Mouse (Mus musculus) regulatory T cell (primary cell): ENCODE results near the gene Dhx34.

Source experiments
- in situ Hi-C: fragments of 300-600 bp; cut with MboI, MseI; formaldehyde crosslinking; loops from one replicate; pipeline ENCODE4 v1.15.1; 2025; ENCODE audit warnings: high pct_unique_total_duplicates

The Dhx34 gene

GRCm38 (mm10) chr7:16210862-16211365 is 10.9 kb downstream of the Dhx34 start:
- in situ Hi-C loops = no loop called here

- in situ Hi-C loops = no loop called here
Observed at GRCm38 (mm10) chr7:16208781-16209665, 12.8 kb downstream of the Dhx34 start.

- in situ Hi-C loops = no loop called here
Observed at GRCm38 (mm10) chr7:16207496-16207895, 14.3 kb downstream of the Dhx34 start.

- in situ Hi-C loops = no loop called here
Observed at GRCm38 (mm10) chr7:16207076-16207475, 14.8 kb downstream of the Dhx34 start.

GRCm38 (mm10) chr7:16204791-16205190 is 17.0 kb downstream of the Dhx34 start:
- in situ Hi-C loops = no loop called here

GRCm38 (mm10) chr7:16203505-16203903 is 18.3 kb downstream of the Dhx34 start:
- in situ Hi-C loops = no loop called here

- in situ Hi-C loops = no loop called here
Observed at GRCm38 (mm10) chr7:16202756-16203504, 18.9 kb downstream of the Dhx34 start.

GRCm38 (mm10) chr7:16201136-16201535 is 20.7 kb downstream of the Dhx34 start:
- in situ Hi-C loops = no loop called here

GRCm38 (mm10) chr7:16198540-16198939 is 23.3 kb downstream of the Dhx34 start:
- in situ Hi-C loops = no loop called here

- in situ Hi-C loops = no loop called here
Observed at GRCm38 (mm10) chr7:16197166-16197565, 24.7 kb downstream of the Dhx34 start.

- in situ Hi-C loops = no loop called here
Observed at GRCm38 (mm10) chr7:16196616-16197015, 25.2 kb downstream of the Dhx34 start.

GRCm38 (mm10) chr7:16193702-16194101 is 28.1 kb downstream of the Dhx34 start:
- in situ Hi-C loops = loop anchor here (5.0 kb wide), 1 partner anchor 79 kb away; the partner anchor contains the start of gene Inafm1

GRCm38 (mm10) chr7:16192315-16192714 is 29.5 kb downstream of the Dhx34 start:
- in situ Hi-C loops = loop anchor here (5.0 kb wide), 1 partner anchor 80 kb away; the partner anchor contains the start of gene Inafm1

- in situ Hi-C loops = no loop called here
Observed at GRCm38 (mm10) chr7:16187494-16187893, 34.3 kb downstream of the Dhx34 start.

- in situ Hi-C loops = no loop called here
Observed at GRCm38 (mm10) chr7:16183663-16184062, 38.2 kb downstream of the Dhx34 start.

- in situ Hi-C loops = no loop called here
Observed at GRCm38 (mm10) chr7:16178114-16178513, 43.7 kb downstream of the Dhx34 start.

GRCm38 (mm10) chr7:16175542-16175931 is 46.3 kb downstream of the Dhx34 start:
- in situ Hi-C loops = no loop called here

GRCm38 (mm10) chr7:16174597-16175541 is 47.0 kb downstream of the Dhx34 start, which contains the start of gene Meis3:
Gene Meis3, plus strand, starts transcription at chr7:16175090.
- in situ Hi-C loops = no loop called here

- in situ Hi-C loops = no loop called here
Observed at GRCm38 (mm10) chr7:16173146-16173545, 48.7 kb downstream of the Dhx34 start.

- in situ Hi-C loops = no loop called here
Observed at GRCm38 (mm10) chr7:16172586-16173140, 49.2 kb downstream of the Dhx34 start.

- in situ Hi-C loops = no loop called here
Observed at GRCm38 (mm10) chr7:16172141-16172581, 49.7 kb downstream of the Dhx34 start.
